Mouse (Mus musculus) G1E (cell line): ENCODE data around the gene Zfyve28.

Experiments used
- CTCF ChIP-seq: IDR thresholded peaks from 2 replicates; pipeline ENCODE4 v1.5.1; 2012; ENCODE audit warnings: low read depth, low read length, inconsistent platforms, mixed read lengths
- TAL1 ChIP-seq: conservative IDR thresholded peaks from 2 replicates; pipeline ENCODE4 v1.6.1; 2012; ENCODE audit warnings: low read depth, low read length, inconsistent platforms, mixed read lengths

GRCm38 (mm10) chr5:34174021-34174420, 114.2 kb downstream of the Zfyve28 start:
- TF ChIP-seq CTCF (no peak), TAL1 (no peak)
